Mouse (Mus musculus) stomach, postnatal 0 days (tissue): ENCODE results near the gene Ugt2a1.

Experiments used
- CTCF ChIP-seq: IDR thresholded peaks from 2 replicates; pipeline ENCODE4 v1.5.1; 2016; ENCODE audit warnings: antibody characterized with exemption, low read depth, mild to moderate bottlenecking, moderate library complexity
- EP300 ChIP-seq: optimal IDR thresholded peaks from 2 replicates; pipeline ENCODE3; 2016; ENCODE audit warnings: antibody characterized with exemption

DNA sequence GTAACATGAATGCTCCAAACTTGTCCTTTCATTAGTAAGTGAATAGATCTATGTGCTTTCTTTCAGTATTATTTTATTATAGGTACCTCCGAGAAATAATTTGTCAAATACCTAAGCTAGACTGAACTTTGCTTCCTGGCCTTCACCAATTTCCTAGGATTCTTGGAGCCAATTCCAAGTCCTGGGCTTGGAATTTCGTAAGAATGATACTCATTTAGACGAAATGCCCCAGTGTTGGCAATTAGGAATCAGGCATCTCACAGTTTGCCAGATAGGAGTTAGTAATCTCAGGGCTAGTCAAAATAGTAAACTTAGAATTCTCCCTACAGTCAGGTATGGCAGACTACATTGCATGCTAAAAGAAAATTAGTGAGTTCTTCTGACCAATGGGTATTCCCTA, 65.0 kb downstream of the Ugt2a1 start:
- TF ChIP-seq CTCF (no peak), EP300 (no peak)
